In genomic region chr9:31950506-31950905, GRCm38 (mm10) we compare ENCODE assay signal across 22 mouse cellular contexts. TPM values are rescaled to one million over a fixed set of nuclear protein-coding genes. Genes with fewer than 3 reads are reported as not detected.
DNase-seq lines count a peak whose midpoint lies in the region; ATAC-seq and TF ChIP-seq lines count a peak whose summit lies in the region.
"Had no signal": no experiment of that assay in that cellular context is flagged by ENCODE, and none has a peak within 500 bp of the region (broad histone marks: within the 10 kb centered on the region; RNA-seq: fewer than 3 reads in every experiment).

No protein-coding gene starts in this region.

- DNase-seq in 416B (ENCODE audit: low read depth) (peak; percentile 18), ZHBTc4 (ENCODE audit: low read depth, low spot score) (peak; percentile 69)
- DNase-seq in testis, postnatal 14 days (ENCODE audit: low spot score) = peak; percentile 66
- DNase-seq in heart, adult 18-20 months = no peak
- no peak for DNase-seq in adrenal gland, adult 18-20 months (ENCODE audit: low spot score in 2 of 2)
- DNase-seq in midbrain, embryonic 11.5 days (ENCODE audit: low spot score, missing footprints) = no peak
- DNase-seq: adrenal gland, postnatal 25 days; cerebellum, adult 18-20 months; cerebellum, adult 9-11 months; cerebellum, postnatal 36 days; gastrocnemius, postnatal 10 days; heart, postnatal 36 days had no signal

- ATAC-seq in midbrain, embryonic 11.5 days (ENCODE audit: low FRiP score) = no peak
- ATAC-seq: forebrain, embryonic 14.5 days; intestine, embryonic 16.5 days had no signal

- H3K4me1 ChIP-seq in ES-Bruce4 (ENCODE audit: control insufficient read depth, insufficient read depth, low read length) = no peaks in the 10 kb centered on the region
- no peaks in the 10 kb centered on the region for H3K4me1 ChIP-seq in midbrain, embryonic 11.5 days (ENCODE audit: control insufficient read depth, insufficient read depth, low read length)
- H3K4me1 ChIP-seq: embryonic facial prominence, embryonic 15.5 days; forebrain, embryonic 10.5 days; heart, embryonic 12.5 days; hindbrain, embryonic 15.5 days had no signal

- TF ChIP-seq CTCF in ES-Bruce4 (IDR thresholded peaks at IDR 0.05; ENCODE audit: low read depth, low read length) = no peak

- H3K27me3 ChIP-seq in ES-Bruce4 (ENCODE audit: control insufficient read depth, insufficient read depth, low read length, poor library complexity, severe bottlenecking) = no peaks in the 10 kb centered on the region
- no peaks in the 10 kb centered on the region for H3K27me3 ChIP-seq in midbrain, embryonic 11.5 days (ENCODE audit: control insufficient read depth, insufficient read depth, low read length)
- H3K27me3 ChIP-seq: embryonic facial prominence, embryonic 15.5 days; heart, embryonic 12.5 days; hindbrain, embryonic 15.5 days had no signal

- no peak overlapping the region for H3K4me3 ChIP-seq in ES-Bruce4 (ENCODE audit: low read depth, low read length)
- H3K4me3 ChIP-seq in midbrain, embryonic 11.5 days (ENCODE audit: low read depth, low read length) = no peak overlapping the region
- H3K4me3 ChIP-seq: embryonic facial prominence, embryonic 15.5 days; erythroblast, embryonic 14.5 days; forebrain, embryonic 10.5 days; heart, embryonic 12.5 days; hindbrain, embryonic 15.5 days had no signal

- TF ChIP-seq POLR2A in ES-Bruce4 (IDR thresholded peaks at IDR 0.05; ENCODE audit: insufficient read depth, low read length) = peak; percentile 54

- H3K9ac ChIP-seq in ES-Bruce4 (ENCODE audit: low read depth, poor library complexity, severe bottlenecking) = no peak overlapping the region
- no peak overlapping the region for H3K9ac ChIP-seq in midbrain, embryonic 11.5 days (ENCODE audit: low read length)
- H3K9ac ChIP-seq: embryonic facial prominence, embryonic 15.5 days; heart, embryonic 12.5 days; hindbrain, embryonic 15.5 days had no signal

- H3K9me3 ChIP-seq in ES-Bruce4 (replicated peaks; ENCODE audit: control insufficient read depth, insufficient read depth, low read length, poor library complexity, severe bottlenecking) = no peaks in the 10 kb centered on the region
- no peaks in the 10 kb centered on the region for H3K9me3 ChIP-seq in midbrain, embryonic 11.5 days (ENCODE audit: control insufficient read depth, low read length)
- H3K9me3 ChIP-seq: embryonic facial prominence, embryonic 15.5 days; forebrain, embryonic 10.5 days; hindbrain, embryonic 15.5 days had no signal

- no peak overlapping the region for H3K4me2 ChIP-seq in midbrain, embryonic 11.5 days
- H3K4me2 ChIP-seq: embryonic facial prominence, embryonic 15.5 days; heart, embryonic 12.5 days; hindbrain, embryonic 15.5 days had no signal

- WGBS in midbrain, embryonic 11.5 days = 93% methylated on average over 5 of the region's 5 CpGs

- H3K36me3 ChIP-seq in ES-Bruce4 (ENCODE audit: control insufficient read depth, insufficient read depth, low read length, poor library complexity, severe bottlenecking) = no peaks in the 10 kb centered on the region
- H3K36me3 ChIP-seq in midbrain, embryonic 11.5 days (ENCODE audit: control insufficient read depth, insufficient read depth, low read length) = no peaks in the 10 kb centered on the region
- H3K36me3 ChIP-seq: embryonic facial prominence, embryonic 15.5 days; forebrain, embryonic 10.5 days; heart, embryonic 12.5 days; hindbrain, embryonic 15.5 days had no signal

- H3K27ac ChIP-seq in ES-Bruce4 (ENCODE audit: insufficient read depth, low read length) = no peak overlapping the region
- H3K27ac ChIP-seq in midbrain, embryonic 11.5 days (ENCODE audit: low read depth, low read length) = no peak overlapping the region
- H3K27ac ChIP-seq: embryonic facial prominence, embryonic 15.5 days; forebrain, embryonic 10.5 days; hindbrain, embryonic 15.5 days had no signal

- TF ChIP-seq EP300 in ES-Bruce4 (IDR thresholded peaks at IDR 0.05; ENCODE audit: insufficient read depth, low read depth, low read length) = no peak

RNA-seq across cellular contexts. Expression of gene Barx2, which starts 37.2 kb away (rescaled TPM):
- 0.46 TPM in 1 of 2 replicates, not detected in the other for polyA plus RNA-seq in ES-Bruce4 (2011; ENCODE audit: insufficient read depth, insufficient read length, low read depth, missing spikeins)
- under 1 TPM; 0.25 to 0.28 TPM for total RNA-seq in heart, adult 18-20 months (2021)
- under 1 TPM in 1 of 2 experiments, not detected in 1; 0.29 TPM for total RNA-seq in adrenal gland, adult 18-20 months (2021)
- polyA plus RNA-seq in midbrain, embryonic 11.5 days (2014; fragmentation: Nextera tagmentation; extraction: Ambion mirVana) = not detected in 2 replicates
- total RNA-seq: adrenal gland, postnatal 25 days; heart, postnatal 36 days had no signal
- polyA plus RNA-seq: erythroblast, embryonic 14.5 days; forebrain, embryonic 10.5 days; heart, embryonic 12.5 days; heart, embryonic 16.5 days; hindbrain, embryonic 11.5 days had no signal

Comparison
In these comparisons a context has a peak if more than half of its experiments do, and no peak if none do; other contexts are left out.
1. DNase-seq: peak in 416B (single experiment), ZHBTc4 (single experiment) and testis, postnatal 14 days (single experiment); none in heart, adult 18-20 months (0 of 2), adrenal gland, adult 18-20 months (0 of 2) and midbrain, embryonic 11.5 days (single experiment).